Mouse (Mus musculus) myocyte (in vitro differentiated cells): Measurements from ENCODE around the gene Aamp. TPM values are rescaled to one million over a fixed set of nuclear protein-coding genes. Genes with fewer than 3 reads are reported as not detected.

Source experiments
- H3K27me3 ChIP-seq: one replicate; pipeline ENCODE4 v1.6.1; 2011; ENCODE audit not compliant: control insufficient read depth, insufficient read depth, insufficient read length
- H3K36me3 ChIP-seq: one replicate; pipeline ENCODE4 v1.6.1; 2011; ENCODE audit not compliant: control insufficient read depth, insufficient read depth
- H3K4me2 ChIP-seq: one replicate; pipeline ENCODE4 v1.6.1; 2011; ENCODE audit warnings: low read depth, control low read depth
- H3K4me3 ChIP-seq: one replicate; pipeline ENCODE4 v1.5.1; 2011; ENCODE audit warnings: mild to moderate bottlenecking, control low read depth, moderate library complexity
- H3K79me2 ChIP-seq: one replicate; pipeline ENCODE4 v1.6.1; 2011; ENCODE audit not compliant: control insufficient read depth, insufficient read depth
- H3ac ChIP-seq: one replicate; pipeline ENCODE4 v1.6.1; 2011; ENCODE audit not compliant: control insufficient read depth, insufficient read length
- CEBPB ChIP-seq: IDR thresholded peaks from 2 replicates; pipeline ENCODE4 v1.6.1; 2011; ENCODE audit warnings: mild to moderate bottlenecking, moderate library complexity; ENCODE audit not compliant: poor library complexity, insufficient read depth, severe bottlenecking
- E2F4 ChIP-seq: IDR thresholded peaks from one replicate; pipeline ENCODE4 v1.6.1; 2011; ENCODE audit warnings: mild to moderate bottlenecking, control low read depth, moderate library complexity; ENCODE audit not compliant: insufficient read depth
- MAX ChIP-seq: IDR thresholded peaks from one replicate; pipeline ENCODE4 v1.6.1; 2011; ENCODE audit warnings: low read depth, mild to moderate bottlenecking, control low read depth
- MYOD1 ChIP-seq, 3 experiments: IDR thresholded peaks; one replicate each; pipeline ENCODE4 v1.6.1; 2011; ENCODE audit warnings: control low read depth in 2 of 3, low read depth in 2 of 3, mild to moderate bottlenecking in 2 of 3, moderate library complexity in 1 of 3; ENCODE audit not compliant: insufficient read length in 2 of 3, control insufficient read depth in 1 of 3
- MYOG ChIP-seq, 3 experiments: IDR thresholded peaks; one replicate each; pipeline ENCODE4 v1.6.1; 2011; ENCODE audit warnings: control low read depth in 2 of 3, low read depth in 2 of 3, mild to moderate bottlenecking in 2 of 3; ENCODE audit not compliant: insufficient read length in 2 of 3, control insufficient read depth in 1 of 3, insufficient read depth in 1 of 3
- POLR2A ChIP-seq: IDR thresholded peaks from one replicate; pipeline ENCODE4 v1.6.1; 2011; ENCODE audit warnings: low read depth, mild to moderate bottlenecking, control low read depth, moderate library complexity; ENCODE audit not compliant: insufficient read length
- POLR2AphosphoS2 ChIP-seq: IDR thresholded peaks from one replicate; pipeline ENCODE4 v1.6.1; 2011; ENCODE audit warnings: low read depth, control low read depth; ENCODE audit not compliant: insufficient read length
- REST ChIP-seq: IDR thresholded peaks from one replicate; pipeline ENCODE4 v1.6.1; 2011; ENCODE audit warnings: mild to moderate bottlenecking, control low read depth, moderate library complexity; ENCODE audit not compliant: insufficient read depth, insufficient read length
- SRF ChIP-seq: IDR thresholded peaks from one replicate; pipeline ENCODE4 v1.6.1; 2011; ENCODE audit warnings: low read depth; ENCODE audit not compliant: control insufficient read depth, insufficient read length
- TCF12 ChIP-seq: IDR thresholded peaks from one replicate; pipeline ENCODE4 v1.6.1; 2011; ENCODE audit warnings: mild to moderate bottlenecking, control low read depth; ENCODE audit not compliant: poor library complexity, insufficient read depth, severe bottlenecking
- TCF3 ChIP-seq: IDR thresholded peaks from one replicate; pipeline ENCODE4 v1.6.1; 2011; ENCODE audit warnings: low read depth, control low read depth; ENCODE audit not compliant: insufficient read length
- USF1 ChIP-seq: IDR thresholded peaks from one replicate; pipeline ENCODE4 v1.6.1; 2011; ENCODE audit warnings: low read depth, mild to moderate bottlenecking, control low read depth, moderate library complexity
- polyA plus RNA-seq: library from polyadenylated mRNA; unstranded; fragments of >200 nt; fragmentation: generic; extraction: Trizol; gene quantifications from one replicate; pipeline ENCODE4 v1.2.1, GENCODE M21; 2012; ENCODE audit warnings: missing spikeins

The Aamp gene
- polyA plus RNA-seq, 1 experiment, result 199 TPM

DNA sequence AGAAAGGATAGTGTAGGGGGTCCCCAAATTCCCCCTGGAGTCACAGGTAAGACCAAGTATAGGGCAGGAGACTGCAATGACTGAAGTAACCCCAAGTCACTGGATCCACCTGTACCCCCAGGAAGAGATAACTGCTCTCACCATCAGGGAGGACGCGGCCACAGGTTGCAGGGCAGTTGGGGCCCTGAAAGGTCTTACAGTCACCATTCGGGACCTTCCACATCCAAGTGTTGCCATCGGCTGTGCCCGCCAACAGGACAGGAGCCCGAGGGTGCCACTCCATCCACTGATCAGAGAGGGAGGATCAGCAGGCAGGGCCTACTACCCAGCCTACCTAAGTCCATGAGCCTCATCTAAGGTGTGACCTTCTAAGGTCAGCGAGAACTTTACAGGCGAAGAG, 2.7 kb downstream of the Aamp start:
- Histone ChIP-seq H3ac (no peak overlapping the region), H3K4me3 (no peak overlapping the region), H3K4me2 (no peak overlapping the region), H3K27me3 (no peaks in the 10 kb centered on the region), H3K36me3 (peaks cover 23% of the 10 kb centered on the region), H3K79me2 (peaks cover 11% of the 10 kb centered on the region)
- TF ChIP-seq MAX, result no peak
- no peak for TF ChIP-seq MYOD1 (IDR thresholded peaks at IDR 0.05; ENCODE audit: control insufficient read depth in 1 of 3, insufficient read length in 2 of 3, low read depth in 2 of 3)
- TF ChIP-seq USF1, result no peak
- TF ChIP-seq REST, result no peak
- no peak for TF ChIP-seq CEBPB
- TF ChIP-seq POLR2A, result no peak
- no peak for TF ChIP-seq SRF
- no peak for TF ChIP-seq TCF12
- no peak for TF ChIP-seq POLR2AphosphoS2
- no peak for TF ChIP-seq TCF3
- no peak for TF ChIP-seq MYOG (IDR thresholded peaks at IDR 0.05; ENCODE audit: control insufficient read depth in 1 of 3, insufficient read depth in 1 of 3, insufficient read length in 2 of 3, low read depth in 2 of 3)
- no peak for TF ChIP-seq E2F4

- no peak overlapping the region for H3K4me2 ChIP-seq
- H3K79me2 ChIP-seq, result peaks cover 11% of the 10 kb centered on the region
- no peak overlapping the region for H3K4me3 ChIP-seq
- peaks cover 20% of the 10 kb centered on the region for H3K36me3 ChIP-seq
- H3ac ChIP-seq, result no peak overlapping the region
- no peak for TF ChIP-seq MYOD1 (IDR thresholded peaks at IDR 0.05; ENCODE audit: control insufficient read depth in 1 of 3, insufficient read length in 2 of 3, low read depth in 2 of 3)
- TF ChIP-seq MYOG (IDR thresholded peaks at IDR 0.05; ENCODE audit: control insufficient read depth in 1 of 3, insufficient read depth in 1 of 3, insufficient read length in 2 of 3, low read depth in 2 of 3), result no peak
- no peak for TF ChIP-seq SRF
- H3K27me3 ChIP-seq, result no peaks in the 10 kb centered on the region
Measured at GRCm38 (mm10) chr1:74281372-74281771, 3.2 kb downstream of the Aamp start.

DNA sequence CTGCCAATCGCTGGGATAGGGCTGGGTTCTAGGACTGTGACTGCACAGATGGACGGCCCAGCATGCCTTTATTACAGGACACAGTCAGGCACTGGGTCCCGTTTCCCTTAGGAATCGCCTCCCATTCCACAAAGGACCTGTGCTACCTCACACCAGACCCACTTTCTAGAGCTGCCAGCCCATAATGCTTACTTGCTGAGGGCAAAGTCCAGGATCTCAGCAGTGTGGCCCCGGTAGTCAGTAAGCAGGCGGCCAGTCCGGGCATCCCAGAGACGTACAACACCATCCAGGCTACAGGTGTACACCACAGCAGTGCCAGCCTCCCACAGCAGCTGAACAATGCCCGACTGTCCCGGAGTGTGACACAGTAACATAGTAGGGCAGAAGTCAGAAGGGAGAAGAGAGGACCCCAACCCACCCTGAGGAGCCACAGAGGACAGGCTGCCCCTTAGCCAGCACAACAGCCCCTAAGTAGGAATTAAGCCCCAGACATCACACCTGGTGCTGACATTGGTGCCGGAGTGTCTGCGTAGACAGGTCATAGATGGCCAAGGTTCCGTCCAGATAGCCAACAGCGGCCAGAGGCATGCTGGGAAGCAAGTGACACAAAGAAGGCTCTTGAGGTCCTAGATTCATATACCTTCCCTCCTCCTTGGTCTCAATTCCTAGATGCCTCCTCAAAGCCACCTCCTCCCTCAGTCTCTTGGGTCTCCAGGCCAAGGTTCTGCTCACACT, 3.8 kb downstream of the Aamp start:
- no peak overlapping the region for H3ac ChIP-seq
- no peak for TF ChIP-seq E2F4
- TF ChIP-seq POLR2AphosphoS2, result peak; percentile 7
- H3K79me2 ChIP-seq, result peaks cover 11% of the 10 kb centered on the region

DNA sequence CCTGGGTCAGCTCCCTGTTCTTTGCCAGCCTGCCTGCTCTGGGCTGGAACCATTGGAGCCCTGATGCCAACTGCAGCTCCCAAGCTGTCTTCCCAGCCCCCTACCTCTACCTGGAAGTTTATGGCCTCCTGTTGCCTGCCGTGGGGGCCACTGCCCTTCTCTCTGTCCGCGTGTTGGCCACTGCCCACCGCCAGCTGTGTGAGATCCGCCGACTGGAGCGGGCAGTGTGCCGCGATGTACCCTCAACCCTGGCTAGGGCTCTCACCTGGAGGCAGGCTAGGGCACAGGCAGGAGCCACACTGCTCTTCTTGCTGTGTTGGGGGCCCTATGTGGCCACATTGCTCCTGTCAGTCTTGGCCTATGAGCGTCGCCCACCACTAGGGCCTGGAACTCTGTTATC, 5.5 kb downstream of the Aamp start:
- TF ChIP-seq USF1 (no peak), POLR2AphosphoS2 (peak; percentile 67), TCF12 (no peak)
- Histone ChIP-seq H3K79me2 (peaks cover 8% of the 10 kb centered on the region), H3K4me3 (no peak overlapping the region), H3K36me3 (peaks cover 18% of the 10 kb centered on the region), H3K4me2 (no peak overlapping the region), H3K27me3 (no peaks in the 10 kb centered on the region), H3ac (no peak overlapping the region)

More for the DNA sequence above, 3.8 kb downstream of the Aamp start:
- Histone ChIP-seq H3K4me2 (no peak overlapping the region), H3K4me3 (no peak overlapping the region), H3K27me3 (no peaks in the 10 kb centered on the region), H3K36me3 (peaks cover 18% of the 10 kb centered on the region)

DNA sequence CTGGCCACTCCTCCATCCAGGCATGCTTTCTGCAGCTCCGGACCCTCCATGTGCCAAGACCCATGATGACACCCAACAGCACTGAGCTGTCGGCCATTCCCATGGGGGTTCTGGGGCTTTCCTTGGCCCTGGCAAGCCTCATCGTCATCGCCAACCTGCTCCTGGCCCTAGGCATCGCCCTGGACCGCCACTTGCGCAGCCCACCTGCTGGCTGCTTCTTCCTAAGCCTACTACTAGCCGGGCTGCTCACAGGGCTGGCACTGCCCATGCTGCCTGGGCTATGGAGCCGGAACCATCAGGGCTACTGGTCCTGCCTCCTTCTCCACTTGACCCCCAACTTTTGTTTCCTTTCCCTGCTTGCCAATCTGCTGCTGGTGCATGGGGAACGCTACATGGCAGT, 6.0 kb downstream of the Aamp start, which contains the start of gene Gpbar1:
Gpbar1 (plus strand) TSS at position 13 of the 400 bp plus-strand sequence.
- Histone ChIP-seq H3K4me2 (no peak within 1 kb of the TSS), H3ac (no peak within 1 kb of the TSS), H3K36me3 (peaks cover 18% of the 10 kb centered on the region), H3K79me2 (peaks cover 4% of the 10 kb centered on the region), H3K27me3 (no peaks in the 10 kb centered on the region), H3K4me3 (no peak within 1 kb of the TSS)
- TF ChIP-seq E2F4, result no peak
- no peak for TF ChIP-seq MAX
- peak; percentile 33 for TF ChIP-seq POLR2AphosphoS2
- no peak for TF ChIP-seq MYOD1 (IDR thresholded peaks at IDR 0.05; ENCODE audit: control insufficient read depth in 1 of 3, insufficient read length in 2 of 3, low read depth in 2 of 3)
